Mouse (Mus musculus): ENCODE results near the gene Sik2. TPM values are rescaled to one million over a fixed set of nuclear protein-coding genes. Genes with fewer than 3 reads are reported as not detected.

Sik2 gene
- polyA plus RNA-seq, 1 experiment from 2014 or later, result 9.2 TPM

DNA sequence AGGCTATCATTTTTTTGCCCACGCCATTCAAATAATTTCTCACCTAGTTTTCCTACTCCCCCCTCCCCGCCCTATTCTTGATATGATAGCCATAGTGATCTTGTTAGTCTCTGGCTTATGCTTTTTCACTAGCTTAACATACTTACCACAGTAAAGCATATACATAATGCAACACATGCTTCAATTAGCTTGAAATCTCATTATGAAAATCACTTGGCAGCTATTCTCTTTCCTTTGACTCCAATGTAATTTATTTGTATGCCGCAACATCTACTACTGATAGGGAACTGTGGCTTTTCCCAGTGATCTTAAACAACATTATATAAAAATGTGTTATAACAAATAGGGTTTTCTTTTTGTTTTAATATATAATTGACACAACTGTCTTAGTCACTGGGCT, 53.7 kb downstream of the Sik2 start:
- TF ChIP-seq CTCF (IDR thresholded peaks at IDR 0.05; ENCODE audit: low read depth), result no peak
- 93% methylated on average over 3 of the region's 3 CpGs for WGBS
- Histone ChIP-seq H3K36me3 (ENCODE audit: control insufficient read depth, insufficient read depth) (0 out of 2 replicates have a peak, but pooled peaks cover 4% of the 10 kb centered on the region), H3K27ac (ENCODE audit: low read depth, low read length) (no peak overlapping the region), H3K9me3 (ENCODE audit: control insufficient read depth) (no peaks in the 10 kb centered on the region), H3K4me2 (replicated peaks; ENCODE audit: low read depth) (no peak overlapping the region), H3K9ac (ENCODE audit: low read depth, low read length) (no peak overlapping the region), H3K4me3 (ENCODE audit: low read depth, low read length) (no peak overlapping the region), H3K27me3 (replicated peaks; ENCODE audit: control insufficient read depth, insufficient read depth, low read length) (no peaks in the 10 kb centered on the region), H3K4me1 (replicated peaks; ENCODE audit: control insufficient read depth, insufficient read depth, low read length) (no peaks in the 10 kb centered on the region)
- ATAC-seq, result no peak

DNA sequence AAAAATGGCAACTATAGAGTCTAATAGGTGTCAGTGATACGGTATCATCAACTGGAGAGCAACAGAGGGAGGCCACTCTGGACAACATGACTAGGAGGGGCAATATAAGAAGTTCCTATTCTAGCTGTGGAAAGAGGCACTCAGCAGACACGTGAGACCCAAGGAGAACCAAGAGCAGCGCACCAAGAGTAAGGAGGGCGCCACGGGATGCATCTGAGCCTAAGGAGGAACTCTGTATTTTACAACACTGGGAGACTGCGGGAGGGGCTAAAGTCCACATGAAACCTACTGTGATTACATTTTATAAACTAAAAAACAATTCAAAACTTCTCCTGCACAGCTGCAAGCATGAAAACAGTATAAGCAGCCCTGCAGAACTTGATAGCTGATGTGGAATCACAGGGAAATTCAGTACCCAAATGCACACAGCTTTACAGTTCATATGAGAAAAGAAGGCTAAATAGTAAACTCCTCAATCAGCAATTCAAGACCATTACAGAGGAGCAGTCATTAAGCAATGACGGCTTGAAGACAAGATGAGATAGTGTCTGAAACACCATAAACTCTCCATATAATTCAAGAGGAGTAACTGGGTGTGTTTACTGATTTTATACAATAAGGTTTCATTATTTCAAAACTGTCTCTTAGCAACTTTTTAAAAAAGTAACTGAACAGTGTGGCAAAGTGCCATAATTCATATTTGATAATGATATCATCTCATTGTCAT, 60.6 kb downstream of the Sik2 start:
- Histone ChIP-seq H3K4me1 (replicated peaks; ENCODE audit: control insufficient read depth, insufficient read depth, low read length) (no peaks in the 10 kb centered on the region), H3K27ac (ENCODE audit: low read depth, low read length) (peak overlapping the region; percentile 15; the same call in 1 of the 2 replicates), H3K4me2 (replicated peaks; ENCODE audit: low read depth) (peak overlapping the region; percentile 40), H3K36me3 (ENCODE audit: control insufficient read depth, insufficient read depth) (0 out of 2 replicates have a peak, but pooled peaks cover 4% of the 10 kb centered on the region), H3K9me3 (ENCODE audit: control insufficient read depth) (no peaks in the 10 kb centered on the region), H3K4me3 (ENCODE audit: low read depth, low read length) (no peak overlapping the region), H3K27me3 (replicated peaks; ENCODE audit: control insufficient read depth, insufficient read depth, low read length) (no peaks in the 10 kb centered on the region), H3K9ac (ENCODE audit: low read depth, low read length) (no peak overlapping the region)
- no peak for TF ChIP-seq CTCF (IDR thresholded peaks at IDR 0.05; ENCODE audit: low read depth)
- WGBS, result 34% methylated on average over 7 of the region's 7 CpGs
- ATAC-seq, result peak; percentile 88

DNA sequence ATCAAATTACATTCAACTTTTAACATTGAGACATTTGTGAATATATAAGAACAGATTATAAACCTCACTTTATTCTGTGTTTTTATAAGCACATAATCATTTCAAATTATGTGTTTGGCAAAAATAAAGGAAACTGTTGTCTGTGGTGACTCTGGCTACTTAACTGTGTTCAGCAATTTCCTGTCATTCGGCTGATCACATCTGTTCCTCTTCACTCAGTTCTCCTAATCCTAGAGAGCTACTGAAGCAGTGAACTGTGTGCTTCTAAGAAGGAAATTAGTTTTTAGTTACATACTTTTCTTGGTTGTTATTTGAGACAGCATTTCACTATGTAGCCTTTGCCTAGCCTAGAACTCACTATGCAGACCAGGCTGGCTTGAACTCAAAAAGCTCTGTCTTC, 62.5 kb downstream of the Sik2 start:
- Histone ChIP-seq H3K4me2 (replicated peaks; ENCODE audit: low read depth) (no peak overlapping the region), H3K4me3 (ENCODE audit: low read depth, low read length) (no peak overlapping the region), H3K9ac (ENCODE audit: low read depth, low read length) (no peak overlapping the region), H3K27me3 (replicated peaks; ENCODE audit: control insufficient read depth, insufficient read depth, low read length) (no peaks in the 10 kb centered on the region), H3K27ac (ENCODE audit: low read depth, low read length) (no peak overlapping the region), H3K9me3 (ENCODE audit: control insufficient read depth) (no peaks in the 10 kb centered on the region), H3K4me1 (replicated peaks; ENCODE audit: control insufficient read depth, insufficient read depth, low read length) (0 out of 2 replicates have a peak, but pooled peaks cover 6% of the 10 kb centered on the region), H3K36me3 (ENCODE audit: control insufficient read depth, insufficient read depth) (no peaks in the 10 kb centered on the region)
- ATAC-seq, result no peak
- TF ChIP-seq CTCF (IDR thresholded peaks at IDR 0.05; ENCODE audit: low read depth), result no peak
- WGBS, result 59% methylated on average over 1 of the region's 1 CpGs

DNA sequence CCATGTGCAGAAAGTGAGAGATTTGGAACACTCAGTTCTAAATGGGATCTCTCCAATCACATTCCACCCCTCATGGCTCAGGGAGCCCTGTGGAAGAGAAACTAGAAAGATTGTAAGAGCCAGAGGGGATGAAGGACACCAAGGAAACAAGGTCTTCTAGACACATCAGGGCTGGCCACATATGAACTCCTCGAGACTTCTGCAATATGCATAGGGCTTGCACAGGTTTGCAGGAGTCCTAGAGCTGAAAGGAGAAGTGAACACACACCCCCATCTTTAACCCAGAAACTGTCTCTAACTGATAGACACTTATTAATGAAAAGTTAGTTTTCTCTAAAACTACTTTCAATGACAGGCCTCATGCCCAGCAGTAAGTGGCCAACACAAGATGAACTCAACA, 64.0 kb downstream of the Sik2 start:
- 91% methylated on average over 1 of the region's 1 CpGs for WGBS
- no peaks in the 10 kb centered on the region for H3K36me3 ChIP-seq (ENCODE audit: control insufficient read depth, insufficient read depth)
- H3K4me2 ChIP-seq (replicated peaks; ENCODE audit: low read depth), result no peak overlapping the region
- H3K27me3 ChIP-seq (replicated peaks; ENCODE audit: control insufficient read depth, insufficient read depth, low read length), result no peaks in the 10 kb centered on the region
- H3K4me3 ChIP-seq (ENCODE audit: low read depth, low read length), result no peak overlapping the region
- no peak for ATAC-seq
- no peak overlapping the region for H3K27ac ChIP-seq (ENCODE audit: low read depth, low read length)
- H3K9ac ChIP-seq (ENCODE audit: low read depth, low read length), result no peak overlapping the region
- no peak for TF ChIP-seq CTCF (IDR thresholded peaks at IDR 0.05; ENCODE audit: low read depth)
- 0 out of 2 replicates have a peak, but pooled peaks cover 6% of the 10 kb centered on the region for H3K4me1 ChIP-seq (replicated peaks; ENCODE audit: control insufficient read depth, insufficient read depth, low read length)
- H3K9me3 ChIP-seq (ENCODE audit: control insufficient read depth), result no peaks in the 10 kb centered on the region

DNA sequence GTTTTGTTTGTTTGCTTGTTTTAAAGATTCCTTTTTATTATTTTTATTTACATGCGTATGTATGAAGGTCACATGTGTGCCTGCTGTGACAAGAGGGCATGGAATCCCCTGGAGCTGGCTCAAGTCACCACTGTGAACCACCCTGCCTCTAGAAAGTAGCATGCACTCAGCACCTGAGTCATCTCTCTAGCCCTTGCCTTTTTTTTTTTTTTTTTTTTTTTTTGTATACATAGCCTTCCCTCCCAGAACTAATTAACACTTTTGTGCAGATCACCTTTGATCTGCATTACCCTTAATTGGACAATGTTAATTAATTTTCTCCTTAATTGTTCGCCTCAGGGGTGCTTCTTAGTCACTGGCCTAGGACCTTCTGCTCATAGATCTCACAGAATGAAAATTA, 66.2 kb downstream of the Sik2 start:
- TF ChIP-seq CTCF (IDR thresholded peaks at IDR 0.05; ENCODE audit: low read depth), result no peak
- no peak overlapping the region for H3K4me2 ChIP-seq (replicated peaks; ENCODE audit: low read depth)
- ATAC-seq, result no peak
- H3K36me3 ChIP-seq (ENCODE audit: control insufficient read depth, insufficient read depth), result no peaks in the 10 kb centered on the region
- no peak overlapping the region for H3K9ac ChIP-seq (ENCODE audit: low read depth, low read length)
- no peak overlapping the region for H3K27ac ChIP-seq (ENCODE audit: low read depth, low read length)
- no peaks in the 10 kb centered on the region for H3K9me3 ChIP-seq (ENCODE audit: control insufficient read depth)
- no peaks in the 10 kb centered on the region for H3K27me3 ChIP-seq (replicated peaks; ENCODE audit: control insufficient read depth, insufficient read depth, low read length)
- WGBS, result 92% methylated on average over 2 of the region's 2 CpGs
- no peak overlapping the region for H3K4me3 ChIP-seq (ENCODE audit: low read depth, low read length)
- 0 out of 2 replicates have a peak, but pooled peaks cover 6% of the 10 kb centered on the region for H3K4me1 ChIP-seq (replicated peaks; ENCODE audit: control insufficient read depth, insufficient read depth, low read length)

DNA sequence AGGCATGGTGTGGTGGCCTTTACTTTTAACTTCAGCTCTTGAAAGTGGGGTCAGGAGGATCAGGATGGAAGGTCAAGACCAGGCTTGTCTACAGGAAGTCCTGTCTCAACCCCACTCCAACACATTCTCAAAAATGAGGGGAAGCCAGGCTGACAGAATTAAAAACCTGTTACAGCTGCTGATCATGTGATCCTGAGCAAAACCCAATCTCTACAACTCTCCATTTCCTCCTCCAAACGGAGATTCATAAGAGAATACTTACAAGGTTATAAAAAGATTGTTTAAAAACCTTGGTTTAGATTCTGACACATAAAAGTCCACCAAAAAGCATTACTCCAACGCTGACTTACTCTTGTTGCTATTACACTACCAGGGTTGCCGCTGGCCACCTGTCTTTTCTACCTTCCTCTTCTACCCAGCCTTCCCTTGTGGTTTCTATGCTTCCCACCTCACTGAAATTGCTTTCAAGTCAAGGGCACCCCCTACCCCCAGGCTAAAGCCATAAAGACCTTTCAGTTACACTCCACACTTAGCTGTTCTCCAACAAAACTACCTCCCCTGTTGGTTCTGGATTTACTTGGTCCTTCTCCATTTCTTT, 67.0 kb downstream of the Sik2 start:
- WGBS, result 70% methylated on average over 3 of the region's 3 CpGs
- H3K27me3 ChIP-seq (replicated peaks; ENCODE audit: control insufficient read depth, insufficient read depth, low read length), result no peaks in the 10 kb centered on the region
- no peak overlapping the region for H3K9ac ChIP-seq (ENCODE audit: low read depth, low read length)
- H3K4me1 ChIP-seq (replicated peaks; ENCODE audit: control insufficient read depth, insufficient read depth, low read length), result 0 out of 2 replicates have a peak, but pooled peaks cover 6% of the 10 kb centered on the region
- no peak for TF ChIP-seq CTCF (IDR thresholded peaks at IDR 0.05; ENCODE audit: low read depth)
- no peak overlapping the region for H3K27ac ChIP-seq (ENCODE audit: low read depth, low read length)
- no peaks in the 10 kb centered on the region for H3K36me3 ChIP-seq (ENCODE audit: control insufficient read depth, insufficient read depth)
- ATAC-seq, result no peak
- H3K4me3 ChIP-seq (ENCODE audit: low read depth, low read length), result no peak overlapping the region
- H3K4me2 ChIP-seq (replicated peaks; ENCODE audit: low read depth), result no peak overlapping the region
- no peaks in the 10 kb centered on the region for H3K9me3 ChIP-seq (ENCODE audit: control insufficient read depth)
